Mouse (Mus musculus) spleen, adult 10 weeks (tissue): ENCODE data around the gene Gad1. TPM values are rescaled to one million over a fixed set of nuclear protein-coding genes. Genes with fewer than 3 reads are reported as not detected.

Source experiments
- polyA plus RNA-seq: library from polyadenylated mRNA; stranded (reverse); fragments of 350-450 nt; fragmentation: Illumina TruSeq; extraction: RNeasy Lipid Tissue Mini Kit (QIAGEN cat#74804); gene quantifications from one replicate; pipeline ENCODE4 v1.2.3, GENCODE M21; 2015; ENCODE audit warnings: low replicate concordance; ENCODE audit not compliant: insufficient read depth

Gene Gad1
- 6.4 TPM for polyA plus RNA-seq

GRCm38 (mm10) chr2:70552772-70553171, at the start of gene Gad1:
TSS of gene Gad1 (plus strand) at chr2:70553072.

DNA sequence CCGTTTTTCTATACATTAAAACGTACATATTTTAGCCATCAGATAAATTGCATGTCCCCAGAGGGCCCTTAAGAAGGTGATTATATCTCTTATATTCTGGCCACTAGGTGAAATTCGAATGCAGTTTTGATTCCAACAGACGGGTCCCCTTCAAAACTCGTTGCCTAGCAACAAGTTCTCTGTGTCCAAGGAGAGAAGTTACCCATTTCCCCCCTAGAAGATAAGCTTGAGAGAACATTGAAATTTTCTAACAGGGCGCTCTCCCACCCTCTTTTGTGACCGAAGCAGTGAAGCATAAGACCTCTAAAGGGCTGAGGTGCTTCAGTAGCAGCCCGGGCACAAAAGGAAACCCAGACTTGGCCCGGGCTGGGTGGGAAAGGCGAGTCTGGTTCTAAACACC, 44.4 kb upstream of the Gad1 start, which contains the start of gene Erich2:
Gene Erich2, plus strand, starts transcription at position 324 of the 400 bp plus-strand sequence.

Other genes with a start within 250 kb of the Gad1 start
- gene Sp5, start 78.1 kb upstream of the Gad1 start, polyA plus RNA-seq: not detected
- gene Erich2, start 44.3 kb upstream of the Gad1 start, polyA plus RNA-seq: 0.35 TPM
- 80.0 TPM for gene Gorasp2, start 108.5 kb downstream of the Gad1 start, polyA plus RNA-seq
- not detected for gene Gm26558, start 109.0 kb downstream of the Gad1 start, polyA plus RNA-seq